Mouse (Mus musculus): ENCODE data around the gene 1700029J07Rik. TPM values are rescaled to one million over a fixed set of nuclear protein-coding genes. Genes with fewer than 3 reads are reported as not detected.

1700029J07Rik gene
- polyA plus RNA-seq, 1 experiment from 2014 or later, result 0.27 TPM

- H3K79me2 ChIP-seq (ENCODE audit: inconsistent target), result peaks cover 4% of the 10 kb centered on the region; the same call in 1 of the 2 replicates
- H3K4me3 ChIP-seq (ENCODE audit: inconsistent target), result no peak overlapping the region
- H3K36me3 ChIP-seq (ENCODE audit: inconsistent target), result peaks cover 24% of the 10 kb centered on the region; the same call in 1 of the 2 replicates
- H3K27ac ChIP-seq, result no peak overlapping the region
- no CpG with 5 or more reads among the region's 2 CpGs for WGBS (ENCODE audit: missing documents)
Measured at GRCm38 (mm10) chr8:45994111-45994510, 19.1 kb upstream of the 1700029J07Rik start.

GRCm38 (mm10) chr8:45990631-45991310 is 15.7 kb upstream of the 1700029J07Rik start:
- peak overlapping the region; percentile 58 for H3K27ac ChIP-seq
- WGBS (ENCODE audit: missing documents), result 6% methylated on average over 4 of the region's 4 CpGs
- peaks cover 28% of the 10 kb centered on the region; the same call in 1 of the 2 replicates for H3K36me3 ChIP-seq (ENCODE audit: inconsistent target)
- H3K79me2 ChIP-seq (ENCODE audit: inconsistent target), result no peaks in the 10 kb centered on the region; the same call in 1 of the 2 replicates
- no peak overlapping the region for H3K4me3 ChIP-seq (ENCODE audit: inconsistent target)

- WGBS (ENCODE audit: missing documents), result 78% methylated on average over 2 of the region's 2 CpGs
- H3K36me3 ChIP-seq (ENCODE audit: inconsistent target), result peaks cover 41% of the 10 kb centered on the region
- no peak overlapping the region for H3K4me3 ChIP-seq (ENCODE audit: inconsistent target)
- H3K79me2 ChIP-seq (ENCODE audit: inconsistent target), result no peaks in the 10 kb centered on the region; the same call in 1 of the 2 replicates
- H3K27ac ChIP-seq, result no peak overlapping the region
Measured at GRCm38 (mm10) chr8:45988189-45988588, 13.1 kb upstream of the 1700029J07Rik start.

GRCm38 (mm10) chr8:45986665-45987064 is 11.6 kb upstream of the 1700029J07Rik start:
- WGBS (ENCODE audit: missing documents), result 69% methylated on average over 3 of the region's 3 CpGs
- Histone ChIP-seq H3K36me3 (ENCODE audit: inconsistent target) (peaks cover 51% of the 10 kb centered on the region), H3K79me2 (ENCODE audit: inconsistent target) (no peaks in the 10 kb centered on the region; the same call in 1 of the 2 replicates), H3K27ac (no peak overlapping the region), H3K4me3 (ENCODE audit: inconsistent target) (no peak overlapping the region)

- H3K4me3 ChIP-seq (ENCODE audit: inconsistent target), result peak overlapping the region; percentile 92
- 31% methylated on average over 11 of the region's 11 CpGs for WGBS (ENCODE audit: missing documents)
- H3K36me3 ChIP-seq (ENCODE audit: inconsistent target), result peaks cover 16% of the 10 kb centered on the region
Measured at GRCm38 (mm10) chr8:45975837-45976468, 901 bp upstream of the 1700029J07Rik start.

GRCm38 (mm10) chr8:45973988-45974505 is 1.0 kb downstream of the 1700029J07Rik start:
- Histone ChIP-seq H3K4me3 (ENCODE audit: inconsistent target) (no peak overlapping the region), H3K36me3 (ENCODE audit: inconsistent target) (peaks cover 6% of the 10 kb centered on the region; the same call in 1 of the 2 replicates), H3K79me2 (ENCODE audit: inconsistent target) (peaks cover 36% of the 10 kb centered on the region), H3K27ac (no peak overlapping the region)
- WGBS (ENCODE audit: missing documents), result 83% methylated on average over 7 of the region's 8 CpGs

More at GRCm38 (mm10) chr8:45975837-45976468, 901 bp upstream of the 1700029J07Rik start:
- Histone ChIP-seq H3K79me2 (ENCODE audit: inconsistent target) (peaks cover 38% of the 10 kb centered on the region), H3K27ac (peak overlapping the region; percentile 90)

GRCm38 (mm10) chr8:45970894-45971293 is 4.2 kb downstream of the 1700029J07Rik start:
- H3K36me3 ChIP-seq (ENCODE audit: inconsistent target), result no peaks in the 10 kb centered on the region
- H3K27ac ChIP-seq, result no peak overlapping the region
- peaks cover 5% of the 10 kb centered on the region for H3K79me2 ChIP-seq (ENCODE audit: inconsistent target)
- 97% methylated on average over 12 of the region's 12 CpGs for WGBS (ENCODE audit: missing documents)
- H3K4me3 ChIP-seq (ENCODE audit: inconsistent target), result no peak overlapping the region

GRCm38 (mm10) chr8:45950622-45951021 is 24.4 kb downstream of the 1700029J07Rik start:
- no peaks in the 10 kb centered on the region for H3K36me3 ChIP-seq (ENCODE audit: inconsistent target)
- no peak overlapping the region for H3K4me3 ChIP-seq (ENCODE audit: inconsistent target)
- H3K27ac ChIP-seq, result no peak overlapping the region
- H3K79me2 ChIP-seq (ENCODE audit: inconsistent target), result no peaks in the 10 kb centered on the region
- WGBS (ENCODE audit: missing documents), result 71% methylated on average over 2 of the region's 2 CpGs

GRCm38 (mm10) chr8:45946283-45946682 is 28.8 kb downstream of the 1700029J07Rik start:
- H3K36me3 ChIP-seq (ENCODE audit: inconsistent target), result no peaks in the 10 kb centered on the region
- H3K79me2 ChIP-seq (ENCODE audit: inconsistent target), result no peaks in the 10 kb centered on the region
- no peak overlapping the region for H3K27ac ChIP-seq
- H3K4me3 ChIP-seq (ENCODE audit: inconsistent target), result no peak overlapping the region
- 96% methylated on average over 4 of the region's 4 CpGs for WGBS (ENCODE audit: missing documents)

GRCm38 (mm10) chr8:45936986-45937385 is 38.1 kb downstream of the 1700029J07Rik start:
- Histone ChIP-seq H3K36me3 (ENCODE audit: inconsistent target) (no peaks in the 10 kb centered on the region), H3K79me2 (ENCODE audit: inconsistent target) (no peaks in the 10 kb centered on the region), H3K27ac (no peak overlapping the region), H3K4me3 (ENCODE audit: inconsistent target) (no peak overlapping the region)
- 88% methylated on average over 9 of the region's 9 CpGs for WGBS (ENCODE audit: missing documents)

GRCm38 (mm10) chr8:45934582-45935014 is 40.5 kb downstream of the 1700029J07Rik start, which contains the start of gene Ccdc110:
Ccdc110 (plus strand) TSS chr8:45934619.
- 5% methylated on average over 23 of the region's 23 CpGs for WGBS (ENCODE audit: missing documents)
- no peaks in the 10 kb centered on the region for H3K79me2 ChIP-seq (ENCODE audit: inconsistent target)
- no peaks in the 10 kb centered on the region for H3K36me3 ChIP-seq (ENCODE audit: inconsistent target)
- no peak within 1 kb of the TSS for H3K27ac ChIP-seq
- H3K4me3 ChIP-seq (ENCODE audit: inconsistent target), result no peak within 1 kb of the TSS

- 88% methylated on average over 7 of the region's 7 CpGs for WGBS (ENCODE audit: missing documents)
- Histone ChIP-seq H3K79me2 (ENCODE audit: inconsistent target) (no peaks in the 10 kb centered on the region), H3K27ac (no peak overlapping the region), H3K36me3 (ENCODE audit: inconsistent target) (no peaks in the 10 kb centered on the region), H3K4me3 (ENCODE audit: inconsistent target) (no peak overlapping the region)
Measured at GRCm38 (mm10) chr8:45922116-45922515, 52.9 kb downstream of the 1700029J07Rik start.

GRCm38 (mm10) chr8:45920392-45920791 is 54.7 kb downstream of the 1700029J07Rik start:
- Histone ChIP-seq H3K36me3 (ENCODE audit: inconsistent target) (no peaks in the 10 kb centered on the region), H3K4me3 (ENCODE audit: inconsistent target) (no peak overlapping the region), H3K79me2 (ENCODE audit: inconsistent target) (no peaks in the 10 kb centered on the region), H3K27ac (no peak overlapping the region)
- 92% methylated on average over 7 of the region's 7 CpGs for WGBS (ENCODE audit: missing documents)

- Histone ChIP-seq H3K4me3 (ENCODE audit: inconsistent target) (no peak overlapping the region), H3K27ac (no peak overlapping the region), H3K36me3 (ENCODE audit: inconsistent target) (no peaks in the 10 kb centered on the region), H3K79me2 (ENCODE audit: inconsistent target) (no peaks in the 10 kb centered on the region)
- 87% methylated on average over 15 of the region's 15 CpGs for WGBS (ENCODE audit: missing documents)
Measured at GRCm38 (mm10) chr8:45918891-45919290, 56.2 kb downstream of the 1700029J07Rik start.
